Mouse (Mus musculus): ENCODE data around the gene Ankrd6.

Gene Ankrd6

GRCm38 (mm10) chr4:32789020-32789419 is 161.6 kb downstream of the Ankrd6 start:
- DNase-seq (ENCODE audit: extremely low spot score) = no peak

GRCm38 (mm10) chr4:32787110-32787509 is 163.5 kb downstream of the Ankrd6 start:
- no peak for DNase-seq (ENCODE audit: extremely low spot score)

GRCm38 (mm10) chr4:32779996-32780395 is 170.6 kb downstream of the Ankrd6 start:
- no peak for DNase-seq (ENCODE audit: extremely low spot score)

- no peak for DNase-seq (ENCODE audit: extremely low spot score)
These were observed 180.3 kb downstream of the Ankrd6 start for GRCm38 (mm10) chr4:32770284-32770810.

- DNase-seq (ENCODE audit: extremely low spot score) = no peak
These were observed 182.6 kb downstream of the Ankrd6 start for GRCm38 (mm10) chr4:32768046-32768445.

- no peak for DNase-seq (ENCODE audit: extremely low spot score)
These were observed 183.2 kb downstream of the Ankrd6 start for GRCm38 (mm10) chr4:32767471-32767870.

- DNase-seq (ENCODE audit: extremely low spot score) = no peak
These were observed 193.2 kb downstream of the Ankrd6 start for GRCm38 (mm10) chr4:32757430-32757829.
